Mouse (Mus musculus) gastrocnemius, postnatal 25 days (tissue): ENCODE data around the gene Zfp59. TPM values are rescaled to one million over a fixed set of nuclear protein-coding genes. Genes with fewer than 3 reads are reported as not detected.
"Not testable (repeated sequence)": the region's sequence is repeated elsewhere in the genome, so short reads cannot be mapped to it uniquely, and the experiment has no call there.

Experiments
- DNase-seq: peaks from one replicate; pipeline ENCODE4 v3.0.0; 2022
- long read RNA-seq, 2 experiments: library from polyadenylated mRNA; stranded (forward); transcript quantifications; one replicate each; pipeline ENCODE4 v2.0.0; 2021
- total RNA-seq, 2 experiments: library from RNA; stranded (reverse); gene quantifications; 1 replicate in 1 of 2; 2 replicates in 1 of 2; pipeline ENCODE4 v1.2.3; 2021

Gene Zfp59
- 1 to 10 TPM; 1.6 to 1.7 TPM for total RNA-seq
- long read RNA-seq, experiment 1, partial matches to known transcripts = 0 of 2 reads
- long read RNA-seq, experiment 1, other reads (novel, unspliced or antisense) = 0 of 2 reads
- long read RNA-seq, experiment 2, transcript Zfp59-202 (5 exons, 3,437 nt) = major isoform, 5 of 5 reads
- long read RNA-seq, experiment 2, partial matches to known transcripts = 0 of 5 reads
- long read RNA-seq, experiment 2, other reads (novel, unspliced or antisense) = 0 of 5 reads

DNA sequence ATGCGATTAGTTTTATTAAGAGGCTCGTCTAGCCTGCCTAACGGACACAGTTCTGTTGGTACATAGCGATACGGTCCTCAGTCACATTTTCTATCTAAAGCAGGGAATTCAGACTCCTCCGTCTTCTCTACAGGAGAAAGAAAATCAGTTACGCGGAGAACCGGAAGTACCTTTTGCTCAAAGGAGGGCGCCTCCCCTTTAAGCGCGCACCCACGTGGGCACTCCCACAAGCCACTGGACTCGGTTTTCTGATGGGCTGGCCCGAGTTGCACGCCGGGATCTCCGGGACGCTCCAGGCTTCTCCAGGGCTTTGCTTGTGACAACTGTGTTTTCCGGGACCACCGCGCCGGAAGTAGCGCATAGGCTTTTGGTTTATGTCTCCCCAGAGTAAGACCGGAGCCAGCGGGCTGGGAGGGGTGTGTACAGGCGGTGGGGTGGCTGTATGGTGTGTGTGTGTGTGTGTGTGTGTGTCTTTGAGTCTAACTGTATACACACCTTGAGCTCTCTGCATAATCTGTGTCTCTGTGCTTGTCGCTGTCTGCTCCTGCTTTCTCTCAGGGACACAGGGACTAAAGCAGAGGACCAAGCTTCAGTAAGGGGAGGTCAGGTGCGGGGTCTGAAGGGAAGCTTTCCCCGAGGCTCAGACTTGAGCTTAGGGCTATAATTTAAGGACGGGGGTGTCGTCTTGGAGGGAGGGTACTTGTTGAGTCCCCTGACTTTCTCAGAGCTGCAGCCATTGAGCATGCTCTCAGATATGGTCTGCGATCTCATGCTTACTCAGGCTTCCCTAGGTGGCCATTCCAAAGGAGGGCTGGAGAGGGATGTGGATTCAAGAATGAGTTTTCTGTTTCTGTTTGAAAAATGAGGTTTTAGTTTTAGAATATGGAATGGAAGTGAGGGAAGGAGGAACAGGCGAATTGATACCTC lies at the start of gene Zfp59:
Gene Zfp59, plus strand, starts transcription at position 285 of the 927 bp plus-strand sequence.
- peak; percentile 83 for DNase-seq

DNA sequence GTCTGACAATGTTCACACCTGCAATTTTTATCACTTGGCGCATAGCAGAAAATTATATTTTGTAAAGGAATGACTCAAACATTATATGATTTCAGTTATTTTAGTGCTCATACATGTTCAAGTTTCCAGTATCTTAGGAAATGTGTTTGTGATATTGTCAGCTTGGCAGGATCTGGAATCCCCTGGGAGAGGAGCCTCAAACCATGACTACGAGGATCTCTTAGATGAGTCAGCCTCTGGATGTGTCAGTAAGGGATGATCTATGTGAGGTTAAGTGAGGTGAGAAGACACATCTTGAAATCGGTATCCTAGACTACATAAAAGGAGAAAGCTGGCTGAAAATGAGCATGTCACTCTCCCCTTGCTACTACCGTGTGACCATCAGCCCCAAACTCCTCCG lies 49.1 kb upstream of the Zfp59 start:
- peak; percentile 8 for DNase-seq

DNA sequence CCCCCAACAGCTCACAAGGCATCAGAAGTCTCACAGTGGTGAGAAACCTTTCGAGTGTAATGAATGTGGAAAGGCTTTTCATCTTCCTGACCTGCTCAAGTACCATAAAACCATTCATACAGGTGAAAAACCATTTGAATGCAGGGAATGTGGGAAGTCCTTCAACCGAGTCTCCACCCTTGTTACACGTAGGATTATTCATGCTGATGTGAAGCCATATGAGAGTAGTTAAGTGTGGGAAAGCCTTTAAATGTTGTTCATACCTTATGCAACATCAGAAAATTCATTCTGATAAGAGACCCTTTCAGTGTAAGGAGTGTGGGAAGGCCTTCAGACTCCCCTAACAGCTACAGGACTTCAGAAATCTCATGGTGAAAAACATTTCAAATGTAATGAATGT lies 44.5 kb upstream of the Zfp59 start:
- DNase-seq = not testable (repeated sequence)

DNA sequence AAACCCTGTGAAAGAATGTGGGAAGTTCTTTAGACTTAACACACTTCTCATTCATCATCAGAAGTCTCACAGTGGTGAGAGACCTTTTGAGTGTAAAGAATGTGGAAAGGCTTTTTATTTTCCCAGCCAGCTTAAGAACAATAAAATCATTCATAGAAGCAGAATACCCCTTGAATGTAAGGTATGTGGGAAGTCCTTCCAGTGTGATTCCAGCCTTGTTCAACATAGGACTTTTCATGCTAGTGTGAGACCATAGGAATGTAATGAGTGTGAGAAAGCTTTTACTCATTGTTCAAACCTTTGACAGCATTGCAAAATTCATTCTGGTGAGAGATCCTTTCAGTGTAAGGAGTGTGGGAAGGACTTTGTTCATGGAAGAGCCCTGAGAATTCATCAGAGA lies 43.8 kb upstream of the Zfp59 start:
- DNase-seq = no peak

DNA sequence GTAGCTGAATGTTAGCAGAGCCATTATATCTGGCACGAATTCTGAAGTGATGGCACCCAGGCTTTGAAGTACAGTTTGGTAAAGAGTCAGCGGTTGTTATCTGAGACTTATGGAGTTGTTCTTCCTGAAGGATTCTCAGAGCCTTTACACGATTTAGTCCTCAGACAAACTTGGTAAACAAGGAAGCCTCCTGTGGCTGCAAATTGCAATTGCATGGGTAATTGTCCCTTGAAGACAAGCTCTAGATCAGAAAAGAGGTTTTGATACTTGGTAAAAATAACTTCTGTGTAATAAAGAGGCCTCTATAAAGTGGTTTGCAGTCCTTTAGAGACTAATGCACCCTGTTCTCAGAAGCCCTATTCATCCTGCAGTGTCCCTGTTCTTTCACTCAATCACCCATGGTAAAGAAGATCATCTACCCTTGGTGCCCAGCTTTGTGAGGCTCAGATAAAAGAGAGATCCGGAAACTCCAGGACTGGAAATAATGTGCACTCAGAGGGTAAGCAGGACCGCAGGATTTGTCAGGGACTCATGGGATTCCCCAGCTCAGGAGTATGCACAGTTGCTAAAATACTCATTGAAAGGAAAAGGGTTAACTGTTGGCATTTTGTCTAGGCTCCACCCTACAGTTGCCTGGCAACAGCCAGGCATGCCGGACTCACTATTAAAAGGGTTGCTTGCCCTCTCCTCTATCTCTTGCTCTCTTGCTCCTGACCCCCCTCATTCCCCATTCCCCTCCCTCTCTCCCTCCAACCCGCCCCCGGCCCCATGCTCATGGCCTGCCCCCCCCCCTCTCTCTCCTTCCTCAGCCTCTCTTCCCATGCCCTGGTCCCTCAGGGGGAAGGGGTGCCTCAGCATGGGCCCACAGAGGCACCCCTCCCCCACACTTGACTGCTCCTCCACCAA lies 40.2 kb upstream of the Zfp59 start:
- no peak for DNase-seq

DNA sequence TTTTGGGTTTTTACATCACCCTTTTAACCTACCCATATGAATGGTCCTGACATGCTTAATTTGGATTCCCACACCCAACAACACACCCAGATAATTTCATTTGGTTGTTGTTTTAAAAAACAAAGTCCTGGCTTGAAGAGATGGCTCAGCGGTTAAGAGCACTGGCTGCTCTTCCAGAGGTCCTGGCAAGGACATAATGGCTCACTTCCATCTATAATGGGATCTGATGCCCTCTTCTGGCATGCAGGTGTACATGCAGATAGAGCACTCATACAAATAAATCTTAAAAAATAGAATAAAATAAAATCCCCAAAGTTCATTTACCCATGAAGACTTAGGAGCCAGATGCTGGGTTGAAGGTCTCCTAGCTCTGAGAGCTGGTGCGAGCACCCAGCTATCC lies 37.3 kb upstream of the Zfp59 start:
- DNase-seq = no peak

DNA sequence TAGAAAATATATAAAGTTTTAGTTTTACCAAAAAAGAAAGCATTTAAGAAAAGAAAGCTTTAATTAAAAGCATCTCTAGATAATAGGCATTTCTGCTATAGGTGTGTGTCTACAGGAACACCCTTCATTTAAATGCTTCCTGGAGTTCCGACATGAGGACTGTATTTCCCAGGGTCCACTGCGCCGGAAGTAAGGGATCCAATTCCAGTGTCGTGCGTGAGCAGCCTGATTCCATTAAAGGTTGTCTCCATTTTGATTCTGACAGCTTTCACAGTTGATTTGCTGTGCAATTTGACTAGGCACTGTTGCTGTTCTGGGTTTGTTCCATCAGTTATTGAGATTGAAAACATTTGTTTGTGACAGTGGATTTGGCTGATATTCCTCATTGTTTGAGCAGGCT lies 35.4 kb upstream of the Zfp59 start:
- no peak for DNase-seq

DNA sequence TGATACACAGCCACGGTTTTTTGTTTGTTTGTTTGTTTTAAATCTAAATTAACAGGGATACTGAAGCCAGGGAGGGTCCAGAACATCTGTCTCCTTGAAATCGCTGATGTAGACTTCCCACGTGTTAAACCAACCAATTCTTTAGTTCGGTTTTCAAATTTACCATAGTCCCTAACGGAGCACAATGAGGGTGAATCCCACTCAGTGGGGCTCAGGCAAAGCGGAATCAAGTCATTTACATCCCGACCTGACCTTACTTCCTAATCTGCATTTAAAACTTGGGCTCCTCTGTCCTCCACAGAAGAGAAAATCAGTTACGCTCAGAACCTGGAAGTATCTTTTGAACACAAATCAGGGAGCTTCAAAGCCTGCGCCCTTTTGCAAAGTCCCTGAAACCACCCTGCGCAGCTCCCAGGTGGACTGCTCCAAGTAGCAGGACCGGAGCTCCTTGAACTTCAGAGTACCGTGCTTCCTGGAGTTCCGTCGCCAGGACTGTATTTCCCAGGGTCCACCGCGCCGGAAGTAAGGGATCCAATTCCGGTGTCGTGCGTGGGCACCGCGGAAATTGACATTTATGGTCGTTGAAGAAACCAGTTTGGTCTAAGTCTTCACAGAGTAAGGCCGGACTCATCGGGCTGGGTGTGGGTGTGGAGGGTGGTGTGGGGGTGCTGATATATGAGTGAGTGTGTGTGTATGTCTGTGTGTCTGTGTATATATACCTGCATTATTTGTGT lies 33.9 kb upstream of the Zfp59 start:
- DNase-seq = peak; percentile 70

DNA sequence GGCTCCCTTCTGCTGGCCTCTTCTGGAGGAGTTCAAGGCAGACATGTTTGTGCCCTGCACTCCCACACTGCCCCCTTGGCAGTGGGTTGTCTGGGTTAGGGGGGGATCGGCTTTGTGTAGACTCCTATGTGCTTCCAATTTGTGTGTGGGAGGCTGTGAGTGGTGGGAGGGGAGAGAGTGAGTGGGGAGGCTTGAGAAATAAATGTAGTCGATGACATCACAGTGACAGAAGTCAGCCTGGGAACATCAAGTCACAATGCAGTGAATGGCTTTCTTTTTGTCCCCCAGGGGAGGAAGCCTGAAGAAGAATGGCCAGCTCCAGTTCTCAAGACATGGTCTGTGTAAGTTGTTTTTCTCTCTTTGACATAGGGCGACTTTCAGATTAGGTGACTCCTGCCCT lies 31.5 kb upstream of the Zfp59 start, which contains the start of gene Zfp626:
Gene Zfp626, plus strand, starts transcription at position 301 of the 400 bp plus-strand sequence.
- DNase-seq = not testable (repeated sequence)

DNA sequence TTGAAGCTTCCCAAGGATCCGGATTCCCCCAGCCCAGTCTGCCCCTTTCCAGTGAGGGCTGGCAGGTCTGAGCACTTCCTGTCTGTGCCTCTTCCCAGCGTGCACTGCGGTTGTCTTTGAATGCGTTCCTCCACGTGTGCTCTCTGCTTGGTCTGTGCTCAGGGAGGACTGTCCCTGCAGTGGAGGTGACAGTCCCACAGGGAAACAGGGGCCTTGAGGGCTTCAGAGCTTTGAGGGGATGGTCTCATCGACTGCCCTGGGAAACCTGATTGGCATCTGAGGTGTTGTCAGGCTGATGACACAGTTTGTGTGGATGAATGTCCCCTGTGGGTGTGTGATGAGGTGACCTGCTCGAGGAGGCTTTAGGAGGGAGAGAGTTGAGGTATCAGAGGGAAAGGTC lies 31.1 kb upstream of the Zfp59 start:
- DNase-seq = not testable (repeated sequence)

DNA sequence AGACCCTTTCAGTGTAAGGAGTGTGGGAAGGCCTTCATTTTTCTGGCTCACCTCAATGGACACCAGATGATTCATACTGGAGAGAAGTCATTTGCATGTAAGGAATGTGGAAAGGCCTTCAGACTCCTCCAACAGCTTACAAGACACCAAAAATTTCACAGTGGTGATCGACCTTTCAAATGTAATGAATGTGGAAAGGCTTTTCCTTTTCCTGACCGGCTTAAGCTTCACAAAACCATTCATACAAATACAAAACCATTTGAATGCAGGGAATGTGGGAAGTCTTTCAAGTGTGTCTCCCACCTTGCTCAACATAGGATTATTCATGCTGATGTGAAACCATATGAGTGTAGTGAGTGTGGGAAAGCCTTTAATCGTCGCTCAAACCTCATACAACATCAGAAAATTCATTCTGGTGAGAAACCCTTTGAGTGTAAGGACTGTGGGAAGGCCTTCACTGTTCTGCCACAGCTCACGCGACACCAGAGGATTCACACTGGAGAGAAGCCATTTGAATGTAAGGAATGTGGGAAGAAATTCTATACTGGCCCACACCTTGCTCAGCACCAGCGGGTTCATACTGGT lies 19.8 kb upstream of the Zfp59 start:
- no peak for DNase-seq

DNA sequence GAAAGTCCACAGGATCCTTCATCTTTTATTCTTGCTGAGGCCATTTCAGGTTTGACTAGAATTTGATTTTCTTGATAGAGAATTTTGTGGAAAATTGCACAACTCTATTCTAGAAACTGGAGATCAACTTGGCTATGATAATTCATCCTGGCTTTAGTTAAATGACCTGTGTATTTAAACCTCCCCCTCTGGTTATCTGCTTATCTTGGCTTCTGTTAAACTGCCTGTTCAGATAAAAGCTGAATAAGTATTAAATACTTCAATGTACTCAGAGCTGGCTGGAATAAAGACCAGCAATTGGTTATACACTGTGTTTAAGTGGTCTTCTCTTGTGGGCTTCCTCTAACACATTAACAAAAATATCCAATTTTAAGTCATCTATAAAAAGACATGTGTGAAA lies 15.8 kb upstream of the Zfp59 start:
- DNase-seq = no peak

DNA sequence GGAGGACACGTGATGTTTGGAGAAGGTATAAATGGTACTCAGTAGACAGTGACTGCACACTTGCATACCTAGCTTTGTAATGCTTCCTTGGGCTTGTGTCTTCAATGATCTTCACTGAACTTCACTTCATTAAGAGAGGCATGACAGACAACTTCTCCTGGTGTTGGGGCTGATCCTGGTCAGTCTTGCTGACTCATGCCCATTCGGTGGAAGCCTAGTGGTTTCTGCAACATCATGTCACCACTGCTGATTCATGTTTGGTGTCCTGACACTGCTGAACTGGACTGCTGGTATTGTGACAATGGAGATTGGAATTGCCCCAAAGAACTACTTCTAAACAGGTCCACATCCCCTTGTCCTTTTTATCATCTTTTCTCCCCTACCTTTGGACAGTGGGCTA lies 4.3 kb upstream of the Zfp59 start:
- DNase-seq = no peak

DNA sequence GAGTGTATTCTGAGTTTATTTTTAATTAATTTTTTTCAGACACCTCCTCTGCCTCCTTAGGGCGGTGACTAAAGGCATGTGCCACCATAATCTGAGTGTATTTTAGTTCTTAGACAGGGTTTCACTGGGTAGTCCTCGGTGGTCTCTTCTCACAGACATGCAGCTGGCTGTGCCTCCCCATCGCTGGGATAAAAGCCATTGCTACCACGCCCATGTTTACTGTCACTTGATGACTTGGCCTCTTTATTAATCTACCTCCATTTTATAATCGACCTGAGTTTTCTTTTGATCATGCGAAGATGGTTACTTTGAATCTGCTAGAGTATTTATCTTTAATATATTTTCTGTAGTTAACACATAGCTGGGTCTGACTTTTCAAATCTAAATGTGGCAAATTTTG lies 511 bp upstream of the Zfp59 start:
- DNase-seq = no peak

DNA sequence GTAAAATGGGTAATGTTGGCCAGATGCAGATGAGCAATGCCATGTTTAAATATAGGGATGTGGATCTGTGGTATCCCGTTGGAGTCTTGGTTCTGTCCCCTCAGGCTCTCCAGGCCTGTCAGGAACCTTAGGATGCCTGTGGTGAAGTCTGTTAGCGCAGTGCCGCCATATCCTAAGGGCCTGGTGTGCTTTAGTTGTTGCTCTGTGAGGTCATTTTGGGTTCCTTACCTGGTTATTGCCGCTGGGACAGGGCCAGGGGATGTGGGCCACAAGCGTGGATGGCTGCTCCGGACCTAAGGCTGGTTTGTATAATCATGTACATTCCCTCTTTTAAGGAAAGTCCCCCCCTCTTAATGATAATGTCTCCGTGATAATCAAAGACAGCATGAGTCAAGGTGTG lies 1.2 kb downstream of the Zfp59 start:
- DNase-seq = no peak

DNA sequence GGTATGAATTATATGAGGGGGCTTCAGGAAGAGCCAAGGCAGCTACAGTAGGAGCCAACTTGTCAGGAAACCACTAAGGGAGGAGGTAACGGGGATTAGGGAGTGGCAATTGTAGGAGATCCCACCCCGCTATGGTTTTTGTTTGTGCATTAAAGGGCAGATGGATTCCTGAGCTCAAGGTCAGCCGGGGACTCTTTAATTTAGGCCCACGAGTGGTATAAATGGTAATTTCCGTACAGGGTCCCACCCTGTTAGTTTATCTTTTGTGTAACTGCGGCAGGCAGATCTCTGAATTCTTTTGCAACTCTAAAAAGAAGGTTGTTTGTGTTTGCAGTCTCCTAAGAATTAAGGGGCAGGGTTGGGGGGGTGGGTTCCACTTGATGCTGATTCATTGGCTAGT lies 1.7 kb downstream of the Zfp59 start:
- no peak for DNase-seq

DNA sequence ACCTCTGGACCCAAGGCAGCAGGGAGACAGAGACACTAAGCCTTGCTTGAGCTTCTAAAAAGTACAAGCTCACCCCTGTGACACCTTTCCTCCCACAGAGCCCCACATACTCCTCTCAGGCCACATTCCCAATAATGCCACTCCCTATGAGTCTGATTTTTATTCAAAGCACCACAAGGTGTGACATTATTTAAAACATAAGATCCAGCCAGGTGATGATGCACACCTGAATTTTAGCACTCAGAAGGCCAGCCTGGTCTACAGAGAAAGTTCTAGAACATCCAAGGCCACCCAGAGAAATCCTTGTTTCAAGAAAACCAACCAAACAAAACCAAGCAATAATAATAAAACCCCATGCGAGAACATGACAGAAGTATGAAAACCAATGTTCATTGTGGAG lies 18.8 kb downstream of the Zfp59 start, which contains the start of gene Zfp607a:
Gene Zfp607a, plus strand, starts transcription at position 301 of the 400 bp plus-strand sequence.
- no peak for DNase-seq

DNA sequence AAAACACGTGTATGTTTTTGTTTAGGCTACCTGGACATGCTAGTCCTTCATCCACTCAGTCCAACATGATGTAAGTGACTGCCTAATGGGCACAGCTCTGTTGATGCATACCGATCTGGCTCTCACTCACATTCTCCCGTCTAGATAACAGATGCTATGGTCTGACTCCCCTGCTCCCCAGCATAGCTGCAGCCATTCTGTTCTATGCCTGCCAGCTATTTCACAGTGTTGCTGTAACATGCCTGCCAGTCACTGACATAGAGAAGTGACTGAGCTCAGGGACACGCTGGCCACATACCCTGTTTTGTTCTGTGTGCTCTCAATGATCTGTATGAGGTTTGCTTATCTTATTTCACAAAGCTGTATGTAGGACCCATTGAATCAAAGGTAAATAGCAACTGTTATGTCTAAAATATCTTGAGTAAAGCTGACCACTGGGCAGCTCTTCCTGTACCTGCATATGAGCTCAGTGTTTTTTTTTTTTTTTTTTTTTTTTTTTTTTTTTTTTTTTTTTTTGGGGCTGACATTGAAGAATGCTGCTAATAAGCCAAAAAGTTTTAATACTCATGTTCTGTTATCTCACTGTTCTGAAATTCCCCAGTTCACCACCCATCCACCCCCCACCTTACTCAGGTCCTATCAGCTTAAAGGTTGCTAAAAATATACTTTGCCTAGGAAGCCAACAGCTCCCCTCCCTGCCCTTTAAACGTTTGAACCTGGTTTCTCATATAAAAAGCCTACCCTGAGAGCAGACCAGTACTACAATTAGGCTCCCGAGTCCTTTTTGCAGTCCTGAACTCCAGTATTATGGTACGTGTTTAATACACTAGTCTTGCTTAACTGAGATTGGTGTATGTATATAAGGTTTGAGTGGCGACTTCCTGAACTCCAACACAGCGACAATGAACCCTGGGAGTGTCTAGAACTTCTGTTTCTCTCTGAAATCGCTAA lies 21.2 kb downstream of the Zfp59 start:
- no peak for DNase-seq

DNA sequence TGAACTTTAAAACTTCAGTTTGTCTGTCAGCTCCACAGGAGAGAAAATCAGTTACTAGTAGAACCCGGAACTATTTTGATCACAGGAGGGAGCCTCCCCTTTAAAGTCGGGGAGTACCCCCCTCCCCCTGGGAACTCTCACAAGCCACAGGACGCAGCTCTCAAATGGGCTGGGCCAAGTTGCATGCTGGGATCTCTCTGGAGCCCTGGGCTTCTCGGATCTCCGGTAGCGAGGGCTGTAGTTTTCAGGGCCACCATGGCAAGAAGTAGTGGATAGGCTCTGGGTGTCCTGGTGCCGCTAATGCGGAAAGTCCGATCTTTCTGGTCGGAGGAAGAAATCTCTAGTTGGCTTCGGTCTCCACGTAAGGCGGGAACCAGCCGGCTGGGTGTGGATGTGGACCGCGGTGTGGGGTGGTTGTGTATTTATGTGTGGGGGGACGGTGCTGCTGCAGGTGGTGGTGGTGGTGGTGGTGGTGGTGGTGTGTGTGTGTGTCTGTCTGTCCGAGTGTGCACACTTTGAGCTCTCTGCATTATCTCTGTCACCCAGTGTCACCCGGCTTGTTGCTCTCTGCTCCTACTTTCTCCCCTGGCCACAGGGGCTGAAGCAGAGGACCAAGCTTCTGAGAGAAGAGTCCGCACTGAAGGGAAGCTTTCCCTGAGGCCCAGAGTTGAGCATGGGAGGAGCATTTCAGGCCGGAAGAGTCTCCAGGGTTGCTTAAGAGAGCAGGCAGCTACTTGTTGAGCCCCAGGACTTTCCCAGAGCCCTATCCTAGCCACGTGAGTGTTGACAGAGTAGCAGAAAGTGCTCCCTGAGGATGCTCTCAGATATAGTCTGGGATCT lies 22.2 kb downstream of the Zfp59 start:
- DNase-seq = peak; percentile 80
